Mouse (Mus musculus) urinary bladder, postnatal 25 days (tissue): ENCODE measurements around the gene Cdc42bpa.
A peak's percentile ranks its signal among the peaks of the same experiment; 100 is the strongest.

ENCODE experiments used
- DNase-seq: peaks from one replicate; pipeline ENCODE4 v3.0.0; 2022; ENCODE audit warnings: low spot score

Gene Cdc42bpa

GRCm38 (mm10) chr1:180192866-180193265 is 232.6 kb downstream of the Cdc42bpa start:
- DNase-seq = no peak

DNA sequence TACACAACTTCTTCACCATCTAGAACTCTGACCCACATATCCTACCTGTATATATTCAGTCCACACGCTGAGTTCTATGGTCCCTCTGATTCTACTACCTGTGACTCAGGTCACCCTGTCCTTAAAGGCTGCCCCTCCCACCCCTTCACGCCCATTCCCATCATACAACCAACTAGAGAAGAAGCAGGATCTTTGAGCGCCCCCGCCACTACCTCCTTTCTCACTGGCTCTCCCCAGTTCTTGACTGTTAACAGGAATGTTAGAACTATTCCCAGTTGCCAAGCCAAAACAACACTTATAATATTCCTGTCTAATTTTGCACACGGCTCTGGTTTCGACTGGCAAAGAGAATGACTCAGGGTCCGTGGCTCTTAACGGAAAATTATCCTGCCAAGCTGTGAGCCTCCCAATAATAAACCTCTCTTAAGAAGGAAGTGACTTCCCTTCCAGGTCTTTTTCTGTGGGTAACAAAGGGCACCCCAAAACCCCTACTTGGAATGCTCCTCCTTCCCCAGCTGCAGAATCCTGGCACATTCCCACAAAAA is 233.2 kb downstream of the Cdc42bpa start:
- no peak for DNase-seq

DNA sequence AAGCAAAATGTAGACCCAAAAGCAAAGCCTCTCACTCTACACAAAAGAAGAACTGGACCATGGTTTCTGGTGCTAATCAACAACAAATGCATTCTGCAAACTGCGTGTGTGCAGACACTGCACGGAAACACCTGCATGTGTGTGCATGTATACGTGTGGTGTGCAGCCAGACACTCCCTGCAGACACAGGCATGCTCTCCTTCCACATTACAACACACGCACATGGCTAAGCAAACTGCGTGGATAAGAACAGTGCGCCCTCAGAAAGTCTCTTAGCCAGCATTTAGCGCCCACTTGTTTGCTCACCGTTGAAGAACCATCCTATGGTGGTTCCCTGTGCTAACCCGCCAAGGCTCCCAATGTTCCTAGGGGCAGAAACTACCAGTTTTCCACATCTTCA is 233.8 kb downstream of the Cdc42bpa start:
- no peak for DNase-seq

- no peak for DNase-seq
Measured at GRCm38 (mm10) chr1:180194781-180195471, 234.7 kb downstream of the Cdc42bpa start.

- DNase-seq = peak; percentile 92
Measured at GRCm38 (mm10) chr1:180195703-180196381, 235.6 kb downstream of the Cdc42bpa start.

GRCm38 (mm10) chr1:180196508-180196907 is 236.2 kb downstream of the Cdc42bpa start:
- no peak for DNase-seq

DNA sequence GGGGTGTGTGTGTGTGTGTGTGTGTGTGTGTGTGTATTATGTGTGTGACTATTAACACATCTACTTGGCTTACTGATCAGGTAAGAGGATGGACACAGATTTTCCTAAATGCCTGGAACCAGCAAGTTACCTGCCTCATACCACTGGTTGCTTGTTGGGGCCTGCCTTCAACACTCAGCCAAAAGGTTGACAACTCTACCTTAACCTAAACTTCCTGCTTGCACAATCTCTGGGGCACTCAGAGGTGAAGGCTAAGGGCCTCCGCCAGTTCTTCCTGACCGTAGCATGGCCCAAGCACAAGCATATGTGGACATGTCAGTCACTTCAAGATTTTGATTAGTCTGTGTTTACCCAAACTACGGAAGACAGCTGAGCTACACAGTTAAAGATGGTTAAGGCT is 237.7 kb downstream of the Cdc42bpa start:
- DNase-seq = peak; percentile 21

GRCm38 (mm10) chr1:180198959-180199714 is 238.9 kb downstream of the Cdc42bpa start, which contains the start of gene Coq8a:
TSS of gene Coq8a (minus strand) at chr1:180199602.
- no peak for DNase-seq

GRCm38 (mm10) chr1:180199715-180200050 is 239.4 kb downstream of the Cdc42bpa start:
- DNase-seq = no peak

DNA sequence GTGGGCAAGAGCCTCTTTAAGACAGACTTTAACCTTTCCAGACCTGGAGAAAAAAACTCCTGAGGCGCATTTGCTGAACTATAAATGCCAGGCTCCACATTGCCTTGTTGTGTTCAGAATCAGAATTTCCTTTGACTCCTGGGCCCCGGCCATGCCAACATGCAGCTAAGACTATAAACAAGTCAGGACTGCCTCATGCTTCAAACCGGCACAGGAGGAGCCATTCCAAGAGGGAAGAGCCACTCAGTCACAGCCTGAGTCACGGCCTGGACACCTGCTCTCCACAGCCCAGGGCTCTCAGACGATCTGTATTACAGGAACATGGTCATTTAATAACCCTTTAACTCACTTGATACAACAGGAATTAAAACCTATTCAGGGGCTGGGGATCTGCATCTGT is 240.4 kb downstream of the Cdc42bpa start:
- DNase-seq = no peak

GRCm38 (mm10) chr1:180208370-180208769 is 248.1 kb downstream of the Cdc42bpa start:
- no peak for DNase-seq

DNA sequence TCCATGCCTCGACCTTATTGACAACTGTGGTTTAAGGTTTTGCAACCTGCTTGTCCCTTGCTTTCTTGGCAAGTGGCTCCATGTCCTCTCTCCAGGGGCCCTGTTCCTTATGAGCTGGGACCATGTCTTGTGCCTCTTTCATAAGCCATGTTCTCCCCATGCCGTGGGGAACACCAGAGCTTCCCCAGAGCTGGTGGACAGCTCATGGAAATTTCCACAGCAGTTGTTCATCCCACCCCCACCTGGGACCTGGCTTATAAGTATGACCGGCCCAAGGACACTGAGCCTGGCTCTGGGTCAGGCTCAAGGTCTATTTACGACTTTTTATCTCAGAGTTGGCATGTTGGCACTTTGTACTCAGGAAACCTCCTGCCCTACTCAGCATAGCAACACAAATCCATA is 249.8 kb downstream of the Cdc42bpa start:
- DNase-seq = no peak

DNA sequence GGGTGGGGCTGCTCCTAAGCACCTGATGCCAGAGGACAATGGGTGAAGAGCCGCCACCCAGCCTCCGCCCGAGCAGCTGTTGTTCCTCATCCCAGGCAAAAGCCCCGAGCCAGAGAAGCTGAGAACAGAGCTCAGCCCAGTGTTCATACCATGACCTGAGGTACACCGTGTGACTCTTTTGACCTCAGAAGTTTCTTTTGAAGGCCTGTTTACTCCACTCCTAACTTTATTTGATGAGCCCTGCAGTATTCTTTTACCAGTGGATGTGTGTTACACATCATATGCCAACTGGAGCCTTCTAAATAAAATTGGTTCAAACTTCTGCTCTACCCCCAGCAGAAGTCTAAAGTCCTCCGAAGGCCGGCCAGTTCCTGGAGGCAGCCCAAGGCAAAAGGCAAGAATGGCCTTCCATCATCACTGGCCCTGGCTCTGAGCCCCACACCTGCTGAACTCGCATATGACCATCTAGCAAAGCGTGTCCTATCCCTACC is 250.6 kb downstream of the Cdc42bpa start:
- DNase-seq = no peak

DNA sequence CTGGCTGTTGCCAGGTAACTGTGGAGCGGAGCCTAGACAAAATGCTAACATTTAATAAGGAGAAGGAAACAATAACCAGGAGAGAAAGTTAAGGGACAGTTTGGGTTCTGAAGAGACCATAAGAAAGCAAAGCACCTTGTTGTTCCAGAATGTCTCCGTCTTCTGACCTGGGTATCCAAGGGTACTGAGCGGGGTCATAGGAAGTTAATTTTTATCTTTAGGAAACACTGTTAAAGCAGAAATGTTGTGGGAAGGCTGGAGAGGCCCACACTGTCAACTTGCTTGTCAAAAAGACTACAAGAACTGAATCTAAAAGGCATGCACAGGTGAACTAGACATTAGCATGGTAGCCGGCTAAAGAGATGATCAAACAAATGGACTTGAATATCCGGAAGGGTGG is 252.6 kb downstream of the Cdc42bpa start:
- no peak for DNase-seq

- DNase-seq = peak; percentile 64
Measured at GRCm38 (mm10) chr1:180215044-180215443, 254.8 kb downstream of the Cdc42bpa start.
